Mouse (Mus musculus): ENCODE measurements at regions not wholly inside any gene's neighbourhood (a gene's known extent, or its start where the extent isn't known, plus 50 kb on each side); places are given as distances from the start of the nearest gene placed in this dataset.

- no peak for DNase-seq
These were observed 59.7 kb upstream of the 4931429L15Rik start for GRCm38 (mm10) chr9:46379453-46379852.

GRCm38 (mm10) chr9:46378339-46378738, 58.6 kb upstream of the 4931429L15Rik start:
- no peak for DNase-seq

Data from right cerebral cortex, adult 18-20 months (tissue).